Mouse (Mus musculus) cerebellum, adult 2 months (tissue): ENCODE results near the gene Nrxn3. TPM values are rescaled to one million over a fixed set of nuclear protein-coding genes. Genes with fewer than 3 reads are reported as not detected.

ENCODE experiments used
- DNase-seq, 2 experiments: peaks; one replicate each; pipeline ENCODE4 v3.0.0; 2021
- H3K27ac ChIP-seq: fragments of 200-500 bp; 2 replicates; pipeline ENCODE4 v1.5.1; 2012; ENCODE audit warnings: low read length, control low read depth, inconsistent platforms; ENCODE audit not compliant: insufficient read depth
- H3K27me3 ChIP-seq: fragments of 200-500 bp; 2 replicates; pipeline ENCODE4 v1.6.1; 2012; ENCODE audit warnings: inconsistent platforms, mild to moderate bottlenecking, low read length, moderate library complexity; ENCODE audit not compliant: control insufficient read depth, insufficient read depth
- H3K4me1 ChIP-seq: fragments of 200-500 bp; 2 replicates; pipeline ENCODE4 v1.6.1; 2011; ENCODE audit warnings: low read length; ENCODE audit not compliant: control insufficient read depth, insufficient read depth
- H3K4me3 ChIP-seq: fragments of 200-500 bp; replicated peaks from 2 replicates; pipeline ENCODE3; 2011; ENCODE audit warnings: mild to moderate bottlenecking, low read depth, low read length, control low read depth; ENCODE audit not compliant: insufficient read depth
- CTCF ChIP-seq: fragments of 200-500 bp; IDR thresholded peaks from 2 replicates; pipeline ENCODE4 v1.5.1; 2011; ENCODE audit warnings: low read depth, mild to moderate bottlenecking, control low read depth, low read length, moderate library complexity, borderline replicate concordance; ENCODE audit not compliant: insufficient read depth
- POLR2A ChIP-seq: fragments of 200-500 bp; IDR thresholded peaks from 2 replicates; pipeline ENCODE4 v1.6.1; 2011; ENCODE audit warnings: low read length, control low read depth, borderline replicate concordance; ENCODE audit not compliant: insufficient read depth
- WGBS: fragments of 180-500 bp; shearing (Covaris S2); methylation state at CpG from one replicate; pipeline ENCODE4 v1.1.7; 2018; 5-methylcytosine and 5-hydroxymethylcytosine counted together
- polyA plus RNA-seq: library from polyadenylated mRNA; depleted of rRNA; stranded (reverse); fragments of >200 nt; gene quantifications from 2 replicates; pipeline ENCODE4 v1.2.3, GENCODE M21; 2012

Nrxn3 gene
- polyA plus RNA-seq, 1 experiment: 101 TPM

DNA sequence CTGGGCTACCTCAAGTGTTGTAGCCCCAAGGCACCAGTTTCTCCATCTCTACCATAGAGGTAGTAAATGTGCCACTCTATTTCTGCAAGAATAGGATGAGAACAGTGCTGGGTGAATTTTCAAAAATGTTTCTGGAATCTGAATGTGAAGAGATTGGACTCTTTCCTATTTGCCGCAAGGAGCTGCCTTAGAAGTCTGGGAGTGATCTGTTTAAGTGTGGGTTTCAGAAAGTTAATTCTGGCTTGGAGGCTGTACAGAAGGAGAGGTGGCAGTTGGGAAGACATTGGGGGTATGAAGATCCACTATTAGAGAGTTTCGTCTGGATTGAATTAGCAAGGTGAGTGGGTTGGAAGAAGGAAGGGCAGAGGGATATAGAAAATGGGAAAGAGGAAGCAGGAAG lies 52.0 kb downstream of the Nrxn3 start:
- no peak for TF ChIP-seq POLR2A
- no peak for TF ChIP-seq CTCF
- Histone ChIP-seq H3K4me3 (no peak overlapping the region), H3K4me1 (no peaks in the 10 kb centered on the region), H3K27me3 (no peaks in the 10 kb centered on the region), H3K27ac (no peak overlapping the region)
- no peak for DNase-seq
- whole genome bisulfite sequencing: 88% methylated on average over 2 of the region's 2 CpGs

DNA sequence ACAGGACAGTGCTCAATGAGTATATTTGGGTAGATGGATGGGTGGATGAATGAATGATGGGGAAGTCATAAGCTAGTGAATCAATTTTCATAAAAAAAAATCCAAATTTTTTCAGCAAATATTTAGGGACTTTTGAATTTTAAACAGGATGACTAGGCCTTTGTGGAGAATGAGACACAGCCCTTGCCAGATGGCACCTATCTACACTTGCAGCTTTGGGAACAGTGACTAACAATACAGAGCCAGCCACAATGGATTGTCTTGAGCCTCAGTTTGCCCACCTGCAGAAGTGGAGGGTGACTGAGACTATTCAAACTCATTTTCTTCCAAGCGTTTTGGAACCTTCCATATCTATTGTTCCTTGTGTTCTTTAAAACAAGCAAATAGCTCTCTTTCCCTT lies 55.4 kb downstream of the Nrxn3 start:
- 90% methylated on average over 1 of the region's 1 CpGs for WGBS
- Histone ChIP-seq H3K27ac (no peak overlapping the region), H3K27me3 (no peaks in the 10 kb centered on the region), H3K4me3 (no peak overlapping the region), H3K4me1 (no peaks in the 10 kb centered on the region)
- DNase-seq: no peak
- TF ChIP-seq POLR2A: no peak
- TF ChIP-seq CTCF: no peak

- DNase-seq: no peak
- Histone ChIP-seq H3K27me3 (no peaks in the 10 kb centered on the region), H3K4me1 (no peaks in the 10 kb centered on the region), H3K4me3 (no peak overlapping the region), H3K27ac (no peak overlapping the region)
- 30% methylated on average over 10 of the region's 10 CpGs for WGBS
- TF ChIP-seq CTCF (no peak), POLR2A (no peak)
Measured at GRCm38 (mm10) chr12:88784199-88785147, 61.8 kb downstream of the Nrxn3 start.

DNA sequence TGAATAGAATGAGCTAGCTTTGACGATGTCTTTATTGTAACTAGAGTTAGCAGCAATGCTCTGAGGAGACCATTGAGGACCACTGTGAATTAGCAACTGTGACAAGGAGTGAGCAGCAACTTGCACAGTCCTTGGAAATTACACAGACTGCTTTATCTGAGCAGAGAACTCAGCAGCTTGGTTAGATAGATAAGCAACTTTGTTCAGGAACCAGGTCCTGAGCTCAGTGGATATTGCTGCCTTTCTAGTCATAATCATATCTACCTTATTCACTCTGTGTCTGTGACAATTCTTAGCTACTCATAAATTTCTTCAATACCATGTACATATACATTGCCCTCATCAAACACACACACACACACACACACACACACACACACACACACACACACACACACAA lies 70.6 kb downstream of the Nrxn3 start:
- WGBS: 82% methylated on average over 1 of the region's 1 CpGs
- DNase-seq: no peak
- Histone ChIP-seq H3K4me3 (no peak overlapping the region), H3K27me3 (no peaks in the 10 kb centered on the region), H3K4me1 (no peaks in the 10 kb centered on the region), H3K27ac (no peak overlapping the region)
- no peak for TF ChIP-seq CTCF
- TF ChIP-seq POLR2A: no peak

- no peak for DNase-seq
- H3K27me3 ChIP-seq: no peaks in the 10 kb centered on the region
- H3K4me3 ChIP-seq: no peak overlapping the region
- TF ChIP-seq CTCF: no peak
- no peak for TF ChIP-seq POLR2A
- 10% methylated on average over 6 of the region's 6 CpGs for WGBS
- no peak overlapping the region for H3K27ac ChIP-seq
- no peaks in the 10 kb centered on the region; the same call in 1 of the 2 replicates for H3K4me1 ChIP-seq
Measured at GRCm38 (mm10) chr12:88800990-88801655, 78.4 kb downstream of the Nrxn3 start.

GRCm38 (mm10) chr12:88801656-88802007 lies 79.0 kb downstream of the Nrxn3 start:
- H3K27me3 ChIP-seq: no peaks in the 10 kb centered on the region
- TF ChIP-seq CTCF (no peak), POLR2A (no peak)
- H3K4me1 ChIP-seq: no peaks in the 10 kb centered on the region; the same call in 1 of the 2 replicates
- no peak for DNase-seq
- H3K27ac ChIP-seq: no peak overlapping the region
- 18% methylated on average over 1 of the region's 1 CpGs for WGBS
- no peak overlapping the region for H3K4me3 ChIP-seq

- 87% methylated on average over 1 of the region's 1 CpGs for WGBS
- no peak for TF ChIP-seq CTCF
- TF ChIP-seq POLR2A: no peak
- DNase-seq: no peak
Measured at GRCm38 (mm10) chr12:88808947-88809346, 86.3 kb downstream of the Nrxn3 start.

DNA sequence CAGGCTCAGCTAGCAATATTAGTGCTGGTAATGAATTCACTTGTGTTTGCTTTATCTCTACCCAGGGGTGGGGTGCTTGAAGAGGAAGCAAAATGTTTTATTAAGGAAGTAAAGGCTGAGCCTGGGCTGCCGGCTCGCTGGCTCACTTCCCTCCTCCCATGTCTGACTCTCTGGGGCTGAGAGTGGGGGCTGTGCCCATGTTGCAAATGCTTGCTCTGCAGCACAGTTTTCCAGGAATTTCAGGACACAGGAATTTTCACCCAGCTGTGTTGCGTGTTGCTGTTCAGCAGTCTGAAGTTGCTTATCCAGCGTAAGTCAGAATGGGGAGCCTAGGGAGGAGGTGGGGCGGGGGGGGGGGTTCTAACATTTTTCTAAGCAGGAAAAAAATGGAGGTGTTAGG lies 89.5 kb downstream of the Nrxn3 start:
- no peak overlapping the region for H3K27ac ChIP-seq
- 56% methylated on average over 5 of the region's 5 CpGs for WGBS
- no peak for TF ChIP-seq POLR2A
- TF ChIP-seq CTCF: no peak
- no peaks in the 10 kb centered on the region for H3K27me3 ChIP-seq
- DNase-seq: no peak
- no peak overlapping the region for H3K4me3 ChIP-seq
- H3K4me1 ChIP-seq: no peaks in the 10 kb centered on the region

More at GRCm38 (mm10) chr12:88808947-88809346, 86.3 kb downstream of the Nrxn3 start:
- Histone ChIP-seq H3K27ac (no peak overlapping the region), H3K4me3 (no peak overlapping the region), H3K4me1 (no peaks in the 10 kb centered on the region), H3K27me3 (no peaks in the 10 kb centered on the region)

- no peak overlapping the region for H3K4me3 ChIP-seq
- 46% methylated on average over 5 of the region's 5 CpGs for WGBS
Measured at GRCm38 (mm10) chr12:88816865-88817264, 94.2 kb downstream of the Nrxn3 start.

More at GRCm38 (mm10) chr12:88816865-88817264, 94.2 kb downstream of the Nrxn3 start:
- Histone ChIP-seq H3K27ac (no peak overlapping the region), H3K4me1 (0 out of 2 replicates have a peak, but pooled peaks cover 2% of the 10 kb centered on the region), H3K27me3 (no peaks in the 10 kb centered on the region)
- no peak for DNase-seq
- TF ChIP-seq POLR2A (no peak), CTCF (no peak)
